ENCODE assay signal across 11 mouse cellular contexts in genomic region chr2:139723304-139723703, GRCm38 (mm10). TPM values are rescaled to one million over a fixed set of nuclear protein-coding genes. Genes with fewer than 3 reads are reported as not detected.
DNase-seq lines count a peak whose midpoint lies in the region; ATAC-seq lines count a peak whose summit lies in the region.
"Had no signal": no experiment of that assay in that cellular context is flagged by ENCODE, and none has a peak within 500 bp of the region (broad histone marks: within the 10 kb centered on the region; RNA-seq: fewer than 3 reads in every experiment).

No protein-coding gene starts in this region.

- ATAC-seq in granulocyte monocyte progenitor cell, adult 5-6 weeks (replicated peaks; ENCODE audit: poor library complexity, severe bottlenecking): no peak

- peak; percentile 2 to 3 for DNase-seq in kidney, postnatal 4 days
- DNase-seq in kidney, adult 9 months: no peak
- peak; percentile 83 for DNase-seq in Muller cell, postnatal 12 days (ENCODE audit: inconsistent ontology term)
- DNase-seq in adrenal gland, postnatal 10 days: peak; percentile 65
- DNase-seq in lung, postnatal 25 days (ENCODE audit: low spot score): peak; percentile 70
- no peak for DNase-seq in left cerebral cortex, adult 8-10 months (ENCODE audit: low spot score in 2 of 2)
- no peak for DNase-seq in thymus, postnatal 0 days (ENCODE audit: low spot score)
- DNase-seq: liver, embryonic 13.5 days; thymus, adult 18-20 months had no signal

RNA-seq across cellular contexts. Expression of gene Ism1, which starts 45.3 kb away (rescaled TPM):
- 10 to 100 TPM; 24.7 to 30.7 TPM for total RNA-seq in adrenal gland, postnatal 10 days (2021)
- not detected in 2 replicates for total RNA-seq in granulocyte monocyte progenitor cell, adult 5-6 weeks (2014; fragmentation: Nextera tagmentation)
- not detected in 2 replicates for total RNA-seq in granulocyte monocyte progenitor cell, adult 5-6 weeks (2017)
- total RNA-seq in left cerebral cortex, adult 8-10 months (2022): 1 to 10 TPM; 4.7 to 5.8 (median 5.4) TPM
- 0.12 and 0.13 TPM in 2 replicates for polyA plus RNA-seq in thymus, postnatal 0 days (2015; fragmentation: Nextera tagmentation; extraction: Ambion mirVana)
- total RNA-seq: megakaryocyte-erythroid progenitor cell, adult 5-6 weeks had no signal
- polyA plus RNA-seq: liver, embryonic 13.5 days had no signal

Comparison
In these comparisons a context has a peak if more than half of its experiments do, and no peak if none do; other contexts are left out.
1. DNase-seq: peak in kidney, postnatal 4 days (2 of 2), Muller cell, postnatal 12 days (single experiment), adrenal gland, postnatal 10 days (single experiment) and lung, postnatal 25 days (single experiment); none in kidney, adult 9 months (single experiment), left cerebral cortex, adult 8-10 months (0 of 2) and thymus, postnatal 0 days (single experiment).
2. RNA of gene Ism1, which starts 45.3 kb away (total RNA-seq): 24.7 to 30.7 TPM in adrenal gland, postnatal 10 days and 4.7 to 5.8 TPM in left cerebral cortex, adult 8-10 months; not detected in granulocyte monocyte progenitor cell, adult 5-6 weeks; every median in the first group is over 4 times any median in the second.